Mouse (Mus musculus): ENCODE measurements around the gene Pfkfb1. TPM values are rescaled to one million over a fixed set of nuclear protein-coding genes. Genes with fewer than 3 reads are reported as not detected.

Pfkfb1 gene
- polyA plus RNA-seq (2012), result 0.23 and 0.29 TPM in 2 replicates

GRCm38 (mm10) chrX:150588023-150588764, at the start of gene Pfkfb1:
Pfkfb1 (plus strand) TSS chrX:150588229.

GRCm38 (mm10) chrX:150547239-150547638, 40.8 kb upstream of the Pfkfb1 start, which contains the start of gene Alas2:
Alas2 (plus strand) TSS chrX:150547375.

GRCm38 (mm10) chrX:150589696-150590095, 1.7 kb downstream of the Pfkfb1 start, which contains the start of gene Apex2:
Apex2 (minus strand) TSS chrX:150589868.

GRCm38 (mm10) chrX:150656908-150657796, 69.1 kb downstream of the Pfkfb1 start, which contains the start of gene Tro:
Tro (minus strand) TSS chrX:150657583.

Other genes with a start within 250 kb of the Pfkfb1 start
- gene Tmem29, start 129.1 kb upstream of the Pfkfb1 start, polyA plus RNA-seq (2012), result 1.1 and 1.6 TPM in 2 replicates
- 0.34 and 0.42 TPM in 2 replicates for gene Alas2, start 40.9 kb upstream of the Pfkfb1 start, polyA plus RNA-seq (2012)
- 0.82 and 1.4 TPM in 2 replicates for gene Apex2, start 1.6 kb downstream of the Pfkfb1 start, polyA plus RNA-seq (2012)
- 0.03 and 0.34 TPM in 2 replicates for gene Tro, start 69.4 kb downstream of the Pfkfb1 start, polyA plus RNA-seq (2012)
- 7.9 and 9.9 TPM in 2 replicates for gene Maged2, start 226.1 kb downstream of the Pfkfb1 start, polyA plus RNA-seq (2012)

Measured in megakaryocyte-erythroid progenitor cell, adult 5 weeks (primary cell).